Mouse (Mus musculus) brown adipose tissue, adult 24 weeks (tissue): ENCODE data around the gene Ryr1. TPM values are rescaled to one million over a fixed set of nuclear protein-coding genes. Genes with fewer than 3 reads are reported as not detected.

Source experiments
- H3K27ac ChIP-seq: fragments of 200-500 bp; replicated peaks from 2 replicates; pipeline ENCODE4 v1.5.1; 2012; ENCODE audit warnings: low read depth, mild to moderate bottlenecking, low read length
- H3K4me1 ChIP-seq: fragments of 200-500 bp; 2 replicates; pipeline ENCODE4 v1.6.1; 2012; ENCODE audit warnings: low read length, mixed read lengths; ENCODE audit not compliant: control insufficient read depth, insufficient read depth, insufficient read length
- H3K4me3 ChIP-seq: fragments of 200-500 bp; 2 replicates; pipeline ENCODE4 v1.5.1; 2012; ENCODE audit warnings: low read depth, mild to moderate bottlenecking, low read length, moderate library complexity; ENCODE audit not compliant: insufficient read depth
- polyA plus RNA-seq: library from polyadenylated mRNA; stranded (reverse); fragments of >200 nt; gene quantifications from 2 replicates; pipeline ENCODE4 v1.2.4, GENCODE M21; 2012; ENCODE audit not compliant: missing spikeins, insufficient read depth, insufficient read length

Ryr1 gene
- polyA plus RNA-seq, 1 experiment: 1.9 TPM

GRCm38 (mm10) chr7:29126173-29126915 lies 1.4 kb upstream of the Ryr1 start:
- Histone ChIP-seq H3K4me3 (no peak overlapping the region), H3K4me1 (peaks cover 3% of the 10 kb centered on the region; the same call in 1 of the 2 replicates), H3K27ac (no peak overlapping the region)

DNA sequence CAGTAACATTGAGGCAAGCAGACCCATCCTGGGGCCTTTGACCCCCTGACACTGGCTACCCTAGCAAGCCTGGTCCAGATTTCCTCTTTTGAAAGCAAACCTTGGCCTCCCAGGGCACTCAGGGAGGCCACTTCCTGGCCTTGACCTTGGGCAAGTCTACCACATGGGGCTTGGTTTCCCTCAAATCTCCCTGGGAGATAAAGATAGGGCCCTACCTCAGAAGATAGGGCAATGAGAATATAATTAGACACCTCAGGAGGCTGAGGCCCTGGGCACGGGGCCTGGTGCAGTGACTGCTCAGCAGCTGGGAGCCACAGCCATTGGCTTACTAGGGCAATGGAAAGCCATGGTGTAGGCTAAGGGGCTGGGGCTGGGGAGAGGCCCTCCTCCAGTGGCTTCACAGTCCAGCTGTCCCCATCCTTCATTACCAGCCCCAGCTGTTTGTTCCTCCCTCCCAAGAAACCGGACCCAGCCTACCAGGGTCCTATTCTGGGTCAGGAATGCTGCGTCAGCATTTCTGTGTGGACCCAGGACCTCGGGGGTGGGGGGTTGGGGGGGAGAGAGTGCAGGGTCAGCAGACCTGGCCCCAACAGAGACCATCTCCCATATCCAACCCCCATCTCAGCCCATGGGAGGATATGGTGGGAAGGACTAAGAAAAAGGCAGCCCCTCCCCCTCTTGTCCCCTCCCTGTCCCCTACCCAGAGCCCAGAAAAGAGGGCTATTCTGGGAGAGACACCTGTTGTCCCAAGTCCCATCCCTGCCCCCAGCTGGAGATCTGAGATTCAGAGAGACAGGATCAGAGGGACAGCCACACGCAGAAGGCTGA lies 1.2 kb downstream of the Ryr1 start:
- H3K4me3 ChIP-seq: no peak overlapping the region
- no peak overlapping the region for H3K27ac ChIP-seq
- peaks cover 3% of the 10 kb centered on the region; the same call in 1 of the 2 replicates for H3K4me1 ChIP-seq

DNA sequence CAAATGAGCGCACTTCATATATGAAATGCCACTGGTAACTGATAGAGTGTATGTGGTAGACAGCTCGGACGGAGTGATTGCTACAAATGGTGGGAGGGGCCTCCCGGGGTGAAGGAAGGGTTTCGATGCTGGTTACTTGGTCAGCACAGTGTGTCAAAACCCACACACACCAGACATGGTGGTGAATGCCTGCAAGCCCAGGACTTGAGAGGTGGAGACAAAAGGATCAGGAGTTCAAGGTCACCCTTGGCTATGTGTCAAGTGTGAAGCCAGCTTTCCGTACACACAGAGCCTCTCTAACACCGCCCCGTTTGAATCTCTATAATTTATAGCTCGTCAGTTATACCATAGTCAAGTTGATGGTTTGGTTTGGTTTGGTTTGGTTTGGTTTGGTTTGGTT lies 2.2 kb downstream of the Ryr1 start:
- Histone ChIP-seq H3K4me1 (peaks cover 3% of the 10 kb centered on the region; the same call in 1 of the 2 replicates), H3K4me3 (no peak overlapping the region), H3K27ac (no peak overlapping the region)

GRCm38 (mm10) chr7:29119526-29119925 lies 5.5 kb downstream of the Ryr1 start:
- Histone ChIP-seq H3K4me1 (no peaks in the 10 kb centered on the region), H3K27ac (no peak overlapping the region), H3K4me3 (no peak overlapping the region)

DNA sequence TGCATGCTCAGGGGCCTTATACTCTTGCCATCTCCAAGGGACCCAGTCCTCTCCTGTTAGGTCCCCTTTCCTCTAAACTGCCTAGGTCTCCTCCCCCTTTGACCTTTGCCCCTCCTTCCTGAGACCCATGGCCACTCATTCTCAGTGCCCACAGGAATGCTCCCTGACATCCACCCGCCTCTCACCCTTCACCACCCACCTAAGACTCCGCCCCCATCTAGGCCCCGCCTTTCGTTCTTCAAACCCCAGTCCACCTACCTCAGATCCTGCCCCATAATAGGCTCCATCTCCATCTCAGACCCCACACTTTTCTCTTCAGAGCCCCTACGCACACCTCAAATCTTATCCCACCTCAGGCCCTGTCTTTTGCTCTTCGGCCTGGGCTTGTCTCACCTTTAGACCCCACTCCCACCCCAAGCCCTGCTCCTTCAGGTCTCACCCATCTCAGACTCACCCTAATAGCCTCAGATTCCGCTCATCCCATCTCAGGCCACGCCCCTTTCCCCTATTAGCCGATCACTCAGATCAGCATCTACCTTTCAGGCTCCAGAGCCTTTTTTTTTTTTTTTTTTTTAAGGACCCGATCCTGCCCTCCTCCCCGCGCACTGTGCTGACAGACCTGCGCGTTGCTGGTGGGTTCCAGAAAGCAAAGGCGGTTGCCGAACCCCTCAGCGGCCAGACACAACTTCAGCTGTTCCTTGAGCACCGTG lies 6.7 kb downstream of the Ryr1 start:
- H3K4me1 ChIP-seq: no peaks in the 10 kb centered on the region
- H3K27ac ChIP-seq: no peak overlapping the region
- H3K4me3 ChIP-seq: no peak overlapping the region

- H3K27ac ChIP-seq: no peak overlapping the region
- no peaks in the 10 kb centered on the region; the same call in 1 of the 2 replicates for H3K4me1 ChIP-seq
- H3K4me3 ChIP-seq: no peak overlapping the region
These were observed 15.7 kb downstream of the Ryr1 start for GRCm38 (mm10) chr7:29108992-29109955.

DNA sequence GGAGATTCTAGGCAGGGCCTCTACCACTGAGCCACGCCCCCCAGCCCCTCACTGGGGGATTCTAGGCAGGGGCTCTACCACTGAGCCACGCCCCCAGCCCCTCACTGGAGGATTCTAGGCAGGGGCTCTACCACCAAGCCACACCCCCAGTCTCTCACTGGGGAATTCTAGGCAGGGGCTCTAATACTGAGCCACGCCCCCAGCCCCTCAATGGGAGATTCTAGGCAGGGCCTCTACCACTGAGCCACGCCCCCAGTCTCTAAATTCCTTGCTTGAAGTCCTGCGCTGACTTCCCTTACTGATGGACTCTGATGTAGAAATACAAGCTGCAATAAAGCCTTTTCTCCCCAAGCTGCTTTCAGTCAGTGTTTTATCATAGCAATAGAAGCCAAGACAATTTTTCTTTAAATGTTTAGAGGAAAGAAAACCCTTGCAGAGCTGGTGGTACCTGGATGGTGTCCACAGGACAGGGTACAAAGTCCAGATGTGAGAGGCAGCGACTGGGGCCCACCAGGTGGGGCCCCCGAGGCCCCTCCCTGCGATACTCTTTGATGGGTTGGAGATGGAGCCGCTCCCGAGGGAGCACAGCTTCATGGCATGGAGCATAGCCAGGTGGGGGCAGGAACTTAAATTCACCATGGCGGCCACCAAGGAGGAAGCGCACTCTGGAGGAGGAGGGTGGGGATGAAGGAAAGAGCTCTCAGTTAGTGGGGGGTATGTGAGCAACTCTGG lies 23.5 kb downstream of the Ryr1 start:
- Histone ChIP-seq H3K4me1 (no peaks in the 10 kb centered on the region), H3K4me3 (no peak overlapping the region), H3K27ac (no peak overlapping the region)

DNA sequence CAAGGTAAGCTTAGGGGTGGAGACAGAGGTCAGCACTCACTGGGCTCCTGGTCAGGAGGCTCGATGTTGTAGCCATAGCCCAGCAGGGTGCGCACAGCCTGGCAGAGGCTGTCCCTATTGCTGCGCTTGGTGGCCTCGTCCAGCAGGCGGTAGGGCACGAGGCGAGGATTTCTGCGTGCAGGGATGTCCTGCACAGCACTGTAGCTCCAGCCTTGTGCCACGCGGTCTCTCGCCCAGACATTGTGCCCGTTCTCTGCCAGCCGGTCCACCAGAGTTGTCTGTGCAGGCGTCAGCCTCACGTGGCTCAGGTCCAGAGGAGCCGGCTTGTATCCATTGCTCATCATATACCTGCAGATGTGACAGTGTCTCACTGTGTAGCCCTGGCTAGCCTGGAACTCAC lies 27.8 kb downstream of the Ryr1 start:
- Histone ChIP-seq H3K4me1 (no peaks in the 10 kb centered on the region), H3K4me3 (no peak overlapping the region), H3K27ac (no peak overlapping the region)

DNA sequence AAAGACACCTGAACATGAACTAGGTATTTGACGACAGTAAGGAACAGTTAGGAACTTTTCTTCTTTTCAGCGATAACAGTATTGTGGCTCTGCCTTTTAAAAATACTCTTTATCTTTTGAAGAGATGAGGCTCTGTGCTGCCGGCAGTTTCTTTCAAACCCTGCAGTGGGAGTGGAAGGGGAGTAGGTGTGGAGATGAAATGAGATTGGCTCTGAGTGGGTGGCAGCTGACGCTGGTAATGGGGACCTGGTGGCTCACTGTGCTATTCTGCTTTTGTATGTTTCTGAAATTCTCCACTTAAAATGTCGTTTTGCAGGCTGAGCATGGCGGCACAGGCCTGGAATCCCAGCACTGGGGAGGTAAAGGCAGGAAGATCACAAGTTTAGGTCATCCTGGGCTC lies 36.2 kb downstream of the Ryr1 start:
- Histone ChIP-seq H3K4me3 (no peak overlapping the region), H3K27ac (no peak overlapping the region), H3K4me1 (no peaks in the 10 kb centered on the region)

DNA sequence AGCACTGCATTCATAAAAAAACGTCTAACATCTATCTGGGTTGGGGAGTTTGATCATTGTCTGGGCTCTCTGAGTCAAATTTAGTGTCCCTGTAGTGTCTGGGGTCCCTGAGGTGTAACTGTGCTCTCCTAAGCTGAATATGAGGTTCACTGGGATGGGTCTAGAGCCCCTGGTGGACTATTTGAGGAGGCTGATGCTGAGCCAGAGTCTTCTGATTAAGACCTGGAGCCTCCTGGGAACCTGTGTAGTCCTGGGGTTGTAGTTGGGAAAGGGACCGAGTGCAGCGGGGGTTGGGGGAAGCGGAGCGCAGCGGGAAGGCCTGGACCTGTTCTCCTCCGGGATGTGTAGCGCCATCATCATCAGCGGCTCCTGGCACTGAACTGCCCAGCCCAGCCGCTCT lies 38.1 kb downstream of the Ryr1 start:
- Histone ChIP-seq H3K4me3 (no peak overlapping the region), H3K4me1 (no peaks in the 10 kb centered on the region), H3K27ac (no peak overlapping the region)

DNA sequence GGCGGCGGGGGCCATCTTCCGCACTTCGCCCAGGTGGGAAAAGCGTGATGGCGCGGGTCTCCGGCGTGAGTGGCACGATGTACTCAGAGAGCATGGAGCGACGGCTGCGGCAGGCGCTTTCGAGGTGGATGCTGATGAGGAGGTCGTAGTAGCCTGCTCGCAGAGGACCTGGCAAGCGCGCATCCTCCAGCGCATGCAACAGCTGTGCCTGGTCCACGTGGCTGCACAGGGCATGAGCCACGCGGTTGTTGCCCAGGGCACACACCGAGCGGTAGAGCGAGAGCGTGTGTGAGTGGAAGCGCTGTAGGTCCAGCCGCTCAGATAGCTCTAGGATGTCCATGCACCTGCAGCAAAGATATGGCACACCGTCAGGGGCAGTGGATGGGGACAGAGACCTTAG lies 39.0 kb downstream of the Ryr1 start:
- Histone ChIP-seq H3K27ac (no peak overlapping the region), H3K4me1 (no peaks in the 10 kb centered on the region)

DNA sequence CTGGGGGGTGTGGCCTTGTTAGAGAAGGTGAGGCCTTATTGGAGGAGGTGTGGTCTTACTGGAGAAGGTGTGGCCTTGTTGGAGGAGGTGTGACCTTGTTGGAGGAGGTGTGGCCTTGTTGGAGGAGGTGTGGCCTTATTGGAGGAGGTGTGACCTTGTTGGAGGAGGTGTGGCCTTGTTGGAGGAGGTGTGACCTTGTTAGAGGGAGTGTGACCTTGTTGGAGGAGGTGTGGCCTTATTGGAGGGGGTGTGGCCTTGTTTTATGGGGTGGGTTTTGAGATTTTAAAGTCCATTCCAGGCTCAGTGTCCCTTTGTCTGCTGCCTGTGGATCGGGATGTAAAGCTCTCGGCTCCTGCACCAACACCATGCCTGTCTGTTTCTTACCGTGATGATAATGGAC lies 40.6 kb downstream of the Ryr1 start:
- Histone ChIP-seq H3K4me1 (no peaks in the 10 kb centered on the region), H3K4me3 (no peak overlapping the region), H3K27ac (no peak overlapping the region)

More for the DNA sequence above, 39.0 kb downstream of the Ryr1 start:
- H3K4me3 ChIP-seq: no peak overlapping the region

GRCm38 (mm10) chr7:29079419-29079950 lies 45.5 kb downstream of the Ryr1 start:
- Histone ChIP-seq H3K4me3 (no peak overlapping the region), H3K27ac (no peak overlapping the region), H3K4me1 (no peaks in the 10 kb centered on the region)

DNA sequence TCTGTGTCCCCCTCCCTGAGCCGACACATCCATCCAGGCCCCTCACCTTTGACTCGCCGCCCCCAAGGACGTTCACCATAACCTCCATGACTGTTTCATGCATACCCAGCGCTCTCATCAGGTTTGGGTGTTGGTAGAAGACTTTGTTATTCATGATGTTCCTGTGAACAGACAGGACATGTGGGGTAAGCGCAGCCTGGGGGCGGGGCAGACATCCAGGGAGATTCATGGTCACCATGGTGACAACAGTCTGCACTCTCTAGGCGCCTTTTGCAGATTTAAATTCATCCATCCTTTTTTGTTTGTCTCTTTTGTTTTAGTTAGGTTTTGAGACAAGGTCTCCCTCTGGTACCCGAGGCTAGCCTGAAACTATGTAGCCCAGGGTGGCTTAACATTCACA lies 48.0 kb downstream of the Ryr1 start:
- H3K27ac ChIP-seq: no peak overlapping the region
- no peaks in the 10 kb centered on the region for H3K4me1 ChIP-seq
- no peak overlapping the region for H3K4me3 ChIP-seq
